Mouse (Mus musculus) gastrocnemius, postnatal 36 days (tissue): ENCODE data around the gene Kynu. TPM values are rescaled to one million over a fixed set of nuclear protein-coding genes. Genes with fewer than 3 reads are reported as not detected.

Source experiments
- DNase-seq, 2 experiments: peaks; one replicate each; pipeline ENCODE4 v3.0.0; 2022
- intact Hi-C: fragments of 180-260 bp; cut with DNase I; formaldehyde crosslinking; loops from one replicate; pipeline ENCODE4 v1.15.1; 2025
- total RNA-seq, 2 experiments: library from RNA; stranded (reverse); gene quantifications; 2 replicates each; pipeline ENCODE4 v1.2.3; 2021

The Kynu gene
- total RNA-seq, 2 experiments from 2014 or later, result not detected

- no peak for DNase-seq
- intact Hi-C loops, result no loop called here
Observed at GRCm38 (mm10) chr2:43636498-43636897, 81.4 kb downstream of the Kynu start.

- intact Hi-C loops, result no loop called here
- no peak for DNase-seq
Observed at GRCm38 (mm10) chr2:43646962-43647361, 91.8 kb downstream of the Kynu start.

GRCm38 (mm10) chr2:43669588-43669987 lies 114.5 kb downstream of the Kynu start:
- intact Hi-C loops, result no loop called here
- no peak for DNase-seq

GRCm38 (mm10) chr2:43673619-43674018 lies 118.5 kb downstream of the Kynu start:
- intact Hi-C loops, result loop anchor here (2.0 kb wide), 1 partner anchor 231 kb away; no protein-coding TSS in a partner anchor
- peak; percentile 13 to 16 for DNase-seq

- intact Hi-C loops, result no loop called here
Observed at GRCm38 (mm10) chr2:43674098-43674497, 119.0 kb downstream of the Kynu start.

GRCm38 (mm10) chr2:43675277-43675676 lies 120.1 kb downstream of the Kynu start:
- DNase-seq, result no peak
- intact Hi-C loops, result no loop called here

More at GRCm38 (mm10) chr2:43674098-43674497, 119.0 kb downstream of the Kynu start:
- no peak for DNase-seq

GRCm38 (mm10) chr2:43690402-43690801 lies 135.3 kb downstream of the Kynu start:
- no peak for DNase-seq
- intact Hi-C loops, result no loop called here

GRCm38 (mm10) chr2:43691290-43691689 lies 136.2 kb downstream of the Kynu start:
- no peak for DNase-seq
- intact Hi-C loops, result no loop called here

GRCm38 (mm10) chr2:43695635-43696034 lies 140.5 kb downstream of the Kynu start:
- intact Hi-C loops, result no loop called here
- no peak for DNase-seq

GRCm38 (mm10) chr2:43712611-43713138 lies 157.5 kb downstream of the Kynu start:
- DNase-seq, result no peak
- intact Hi-C loops, result no loop called here

- DNase-seq, result peak in 1 of 2 experiments; percentile 27
- intact Hi-C loops, result loop anchor here (2.0 to 5.0 kb wide), 2 partner anchors 130 to 180 kb away; no protein-coding TSS in a partner anchor
Observed at GRCm38 (mm10) chr2:43722446-43723103, 167.4 kb downstream of the Kynu start.

- intact Hi-C loops, result loop anchor here (2.0 to 5.0 kb wide), 2 partner anchors 129 to 180 kb away; no protein-coding TSS in a partner anchor
- no peak for DNase-seq
Observed at GRCm38 (mm10) chr2:43723104-43723541, 168.0 kb downstream of the Kynu start.

- DNase-seq, result no peak
- intact Hi-C loops, result no loop called here
Observed at GRCm38 (mm10) chr2:43727181-43727580, 172.1 kb downstream of the Kynu start.

GRCm38 (mm10) chr2:43727693-43728092 lies 172.6 kb downstream of the Kynu start:
- no peak for DNase-seq
- intact Hi-C loops, result no loop called here

GRCm38 (mm10) chr2:43728831-43729230 lies 173.7 kb downstream of the Kynu start:
- DNase-seq, result no peak
- intact Hi-C loops, result no loop called here

Other genes starting within 250 kb of the Kynu start
- under 1 TPM; 0.79 to 0.81 TPM for gene Arhgap15, start 193.5 kb downstream of the Kynu start, total RNA-seq